Mouse (Mus musculus): Measurements from ENCODE around the gene Bricd5. TPM values are rescaled to one million over a fixed set of nuclear protein-coding genes. Genes with fewer than 3 reads are reported as not detected.

Gene Bricd5
- total RNA-seq (2023), result 0.89 TPM

DNA sequence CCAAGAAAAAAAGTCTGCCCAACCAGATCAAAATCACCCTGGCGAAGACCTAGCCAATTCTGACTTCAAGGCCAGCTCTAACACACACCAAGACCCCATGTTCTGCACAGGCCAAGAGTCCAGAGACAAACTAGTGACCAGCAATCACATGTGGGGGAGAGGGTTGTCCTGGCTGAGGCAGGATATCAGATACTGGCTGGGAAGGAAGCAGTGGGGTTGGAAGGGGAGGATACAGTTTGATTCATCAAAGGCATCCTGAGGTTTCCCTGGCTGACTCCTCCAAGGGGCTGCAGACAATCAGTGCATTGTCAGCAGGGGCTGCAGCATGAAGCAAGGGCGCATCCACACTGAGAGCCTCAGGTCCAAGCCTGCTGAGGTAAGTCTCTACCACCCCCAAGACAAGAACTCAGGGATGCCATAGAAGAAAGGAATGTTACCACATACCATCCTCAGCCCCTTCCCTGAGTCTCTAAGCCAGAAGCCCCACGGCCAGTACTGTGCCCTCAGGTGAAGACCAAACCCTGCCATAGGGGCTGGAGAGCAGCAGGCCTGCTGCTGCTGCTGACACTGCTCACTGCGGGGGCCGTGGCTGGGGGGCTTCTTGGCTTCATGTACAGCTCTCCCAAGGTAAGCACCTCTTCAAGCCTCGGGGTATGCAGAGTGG, at the start of gene Bricd5:
Bricd5 (plus strand) TSS at position 273 of the 664 bp plus-strand sequence.

DNA sequence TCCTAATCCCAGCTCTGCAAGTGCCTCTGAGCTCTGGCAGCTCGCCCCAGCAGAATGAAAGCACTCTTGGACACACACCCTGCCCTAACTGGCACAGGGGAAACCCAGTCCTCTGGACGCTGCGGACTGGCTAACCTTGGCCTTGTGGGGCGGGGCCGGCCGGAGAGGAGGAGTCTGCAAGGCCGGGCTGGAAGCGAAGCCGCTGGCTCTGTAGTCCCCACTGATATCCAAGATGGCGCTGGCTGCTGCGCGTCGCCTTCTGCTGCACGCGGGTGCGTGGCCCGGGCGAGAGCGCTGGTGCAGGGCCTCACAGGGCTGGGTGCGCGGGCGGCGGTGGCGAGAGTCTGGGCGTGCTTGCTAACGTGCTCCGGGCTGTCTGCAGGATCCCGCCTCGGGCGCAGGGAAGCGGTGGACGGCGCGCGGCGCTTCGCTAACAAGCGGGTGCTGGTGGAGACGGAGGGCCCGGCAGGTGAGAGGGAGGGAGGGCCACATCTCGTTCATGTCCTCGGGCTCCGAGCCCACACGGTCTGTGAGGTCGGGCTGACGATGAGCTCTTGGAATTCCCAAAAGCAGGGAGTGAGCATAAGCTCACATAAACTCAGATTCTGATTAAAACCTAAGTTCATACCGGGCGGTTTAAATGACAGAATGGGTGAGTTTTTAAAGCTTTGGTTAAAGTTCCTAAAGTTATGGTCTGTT, 47.1 kb upstream of the Bricd5 start, which contains the start of gene Eci1:
Eci1 (plus strand) TSS at position 171 of the 699 bp plus-strand sequence.

DNA sequence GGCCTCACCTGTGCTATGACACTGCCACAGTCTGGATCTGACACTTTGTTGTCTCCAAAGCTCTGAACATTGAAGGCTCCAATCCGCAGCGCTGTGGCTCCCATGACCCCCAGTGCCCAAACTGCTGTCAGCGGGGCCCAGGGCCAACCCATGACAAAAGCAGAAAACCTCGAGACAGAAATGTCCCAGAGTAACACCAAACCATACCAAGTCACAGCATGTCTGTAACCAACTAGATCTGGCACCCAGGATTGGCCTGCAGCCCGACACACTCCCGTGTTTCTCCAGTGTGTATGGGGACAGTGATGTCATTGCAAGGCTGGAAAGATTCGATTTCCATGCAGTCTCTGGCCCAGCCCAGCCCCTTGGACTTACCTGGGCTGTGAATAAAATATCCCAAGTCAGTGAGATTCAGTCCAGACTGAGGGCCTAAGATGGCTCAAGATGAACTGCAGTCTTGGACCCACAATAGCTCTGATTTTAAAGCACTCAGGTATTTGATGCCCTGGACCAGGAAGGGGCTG, 31.0 kb upstream of the Bricd5 start, which contains the start of gene Dnase1l2:
Dnase1l2 (minus strand) TSS at position 474 of the 524 bp plus-strand sequence.

DNA sequence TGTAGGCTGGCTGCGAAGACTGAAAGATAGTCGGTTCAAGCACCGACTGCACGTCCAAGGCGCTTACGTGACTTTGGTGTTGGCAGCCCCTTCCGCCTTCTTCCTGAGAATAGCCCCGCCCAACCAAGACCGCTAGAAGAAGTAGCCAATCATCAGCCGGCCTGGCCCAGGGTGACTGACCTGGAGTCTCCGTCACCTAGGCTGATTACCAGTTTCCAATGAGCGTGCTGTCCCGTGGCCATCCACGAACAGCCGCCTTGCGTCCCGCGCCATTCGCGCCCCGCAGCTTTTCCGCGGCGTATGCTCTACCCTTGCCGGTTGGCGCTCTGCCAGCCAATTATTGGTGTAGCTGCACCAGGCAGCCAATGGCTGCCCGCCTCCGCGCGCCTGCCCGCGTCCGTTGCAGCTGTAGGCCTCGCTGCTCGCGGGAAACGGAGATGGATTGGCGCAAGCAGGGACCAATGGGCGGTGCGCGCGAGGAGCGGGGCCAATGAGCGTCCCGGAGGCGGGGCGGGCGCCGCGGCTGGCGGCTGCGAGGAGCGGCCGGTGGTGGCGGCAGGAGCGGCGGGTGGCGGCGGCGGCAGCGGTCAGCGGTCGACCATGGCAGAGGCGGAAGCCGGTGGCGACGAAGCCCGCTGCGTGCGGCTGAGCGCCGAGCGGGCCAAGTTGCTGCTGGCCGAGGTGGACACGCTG, 3.6 kb upstream of the Bricd5 start, which contains the start of the genes E4f1 and Pgp:
E4f1 (minus strand) TSS at position 404 of the 693 bp plus-strand sequence.
Pgp (plus strand) TSS at position 483 of the 693 bp plus-strand sequence.

DNA sequence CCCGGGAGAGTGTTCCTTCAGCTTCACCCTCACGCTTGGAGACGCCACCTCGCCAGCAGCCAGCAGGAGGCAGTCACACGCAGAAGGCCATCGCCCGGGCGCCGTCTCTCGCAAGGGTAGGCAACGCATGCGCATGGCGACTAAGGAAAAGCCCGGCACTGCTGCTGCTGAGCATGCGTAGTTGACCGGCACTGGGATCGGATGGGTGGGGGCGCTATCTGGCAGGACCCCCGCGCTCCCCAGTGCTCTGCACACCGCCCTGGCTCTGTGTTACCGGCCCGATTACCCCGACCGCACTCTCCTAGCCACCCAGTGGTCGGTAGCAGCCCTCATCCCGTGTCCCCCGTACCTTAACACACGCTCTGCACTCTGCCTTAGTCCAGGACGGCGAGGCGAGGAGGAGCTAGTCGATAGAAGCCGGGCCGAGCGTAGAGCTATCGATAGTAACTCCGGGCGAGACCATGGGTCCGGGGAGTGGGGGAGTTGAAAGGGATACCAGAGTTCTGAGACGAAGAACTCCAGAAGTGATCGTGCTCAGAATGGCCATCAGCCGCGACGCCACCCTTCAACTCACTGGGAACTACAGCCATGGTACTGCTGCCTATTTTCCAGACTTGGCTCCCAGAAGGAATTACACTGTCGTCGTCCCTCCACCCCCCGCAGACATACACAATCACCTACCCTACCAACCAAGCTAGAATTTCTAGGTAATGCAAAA, 5.1 kb downstream of the Bricd5 start, which contains the start of gene Mlst8:
Mlst8 (minus strand) TSS at position 416 of the 718 bp plus-strand sequence.

DNA sequence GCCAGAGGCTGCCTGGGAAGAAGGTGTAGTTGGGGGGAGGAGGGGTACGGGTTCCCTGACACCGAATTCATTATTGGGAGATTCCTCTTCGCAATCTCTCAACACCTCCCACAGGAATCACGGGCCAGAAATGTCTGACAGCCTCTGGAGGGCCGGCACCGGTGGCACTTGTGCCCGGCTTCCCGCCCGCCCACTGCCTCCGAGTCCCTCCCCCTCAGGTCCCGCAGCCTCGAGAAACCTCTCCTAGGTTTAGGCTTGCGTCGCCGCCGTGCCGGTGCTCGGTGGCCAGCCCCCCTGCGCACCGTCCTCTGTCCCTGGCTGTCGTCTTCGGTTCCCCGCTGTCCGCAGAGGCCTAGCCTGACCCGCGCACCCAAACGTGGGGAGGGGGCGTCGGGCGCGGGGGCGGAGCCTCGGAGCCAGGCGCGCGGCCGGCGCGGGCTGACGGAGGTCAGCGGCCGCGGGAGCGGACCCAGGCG, 14.5 kb downstream of the Bricd5 start, which contains the start of gene Caskin1:
Caskin1 (plus strand) TSS at position 416 of the 476 bp plus-strand sequence.

Other genes starting within 250 kb of the Bricd5 start
- gene Ccnf, start 222.4 kb upstream of the Bricd5 start, total RNA-seq (2023), result 3.2 TPM
- not detected for gene Abca17, start 122.8 kb upstream of the Bricd5 start, total RNA-seq (2023)
- 43.5 TPM for gene Abca3, start 121.9 kb upstream of the Bricd5 start, total RNA-seq (2023)
- gene Rnps1, start 59.3 kb upstream of the Bricd5 start, total RNA-seq (2023), result 178 TPM
- 16.9 TPM for gene Eci1, start 47.2 kb upstream of the Bricd5 start, total RNA-seq (2023)
- 5.4 TPM for gene Dnase1l2, start 30.8 kb upstream of the Bricd5 start, total RNA-seq (2023)
- 80.5 TPM for gene E4f1, start 3.6 kb upstream of the Bricd5 start, total RNA-seq (2023)
- 13.1 TPM for gene Pgp, start 3.5 kb upstream of the Bricd5 start, total RNA-seq (2023)
- 23.8 TPM for gene Mlst8, start 5.2 kb downstream of the Bricd5 start, total RNA-seq (2023)
- gene Caskin1, start 14.7 kb downstream of the Bricd5 start, total RNA-seq (2023), result not detected
- gene Traf7, start 54.1 kb downstream of the Bricd5 start, total RNA-seq (2023), result 179 TPM
- gene Rab26, start 60.3 kb downstream of the Bricd5 start, total RNA-seq (2023), result 1.5 TPM
- 107 TPM for gene Pkd1, start 76.0 kb downstream of the Bricd5 start, total RNA-seq (2023)
- gene Tsc2, start 158.7 kb downstream of the Bricd5 start, total RNA-seq (2023), result 62.2 TPM
- gene Nthl1, start 158.8 kb downstream of the Bricd5 start, total RNA-seq (2023), result 4.5 TPM
- 0.74 TPM for gene Slc9a3r2, start 176.4 kb downstream of the Bricd5 start, total RNA-seq (2023)
- not detected for gene Npw, start 184.6 kb downstream of the Bricd5 start, total RNA-seq (2023)
- 65.9 TPM for gene Zfp598, start 195.8 kb downstream of the Bricd5 start, total RNA-seq (2023)
- gene Syngr3, start 216.1 kb downstream of the Bricd5 start, total RNA-seq (2023), result not detected
- 19.5 TPM for gene Gfer, start 222.3 kb downstream of the Bricd5 start, total RNA-seq (2023)
- gene Noxo1, start 222.3 kb downstream of the Bricd5 start, total RNA-seq (2023), result 3.9 TPM
- gene Tbl3, start 233.8 kb downstream of the Bricd5 start, total RNA-seq (2023), result 24.9 TPM
- gene Rnf151, start 244.2 kb downstream of the Bricd5 start, total RNA-seq (2023), result not detected
- gene Rps2, start 244.2 kb downstream of the Bricd5 start, total RNA-seq (2023), result 1,499 TPM

All from CD4-positive naive resting alpha-beta T cell, adult 57 days (primary cell).